26 mouse cellular contexts compared by ENCODE assay signal in genomic region chr5:28259939-28260338, GRCm38 (mm10). TPM values are rescaled to one million over a fixed set of nuclear protein-coding genes. Genes with fewer than 3 reads are reported as not detected.
"Had no signal": no experiment of that assay in that cellular context is flagged by ENCODE, and none has a peak within 500 bp of the region (broad histone marks: within the 10 kb centered on the region; RNA-seq: fewer than 3 reads in every experiment).

No protein-coding gene starts in this region.

- H3K9ac ChIP-seq: heart, embryonic 12.5 days; hindbrain, embryonic 12.5 days; hindbrain, embryonic 14.5 days; intestine, embryonic 15.5 days; limb, embryonic 12.5 days had no signal

- H3K9me3 ChIP-seq: heart, embryonic 10.5 days; heart, embryonic 12.5 days; hindbrain, embryonic 10.5 days; hindbrain, embryonic 12.5 days; intestine, embryonic 15.5 days; limb, embryonic 10.5 days; limb, embryonic 12.5 days had no signal

- H3K4me2 ChIP-seq: heart, embryonic 12.5 days; hindbrain, embryonic 12.5 days; hindbrain, embryonic 14.5 days; intestine, embryonic 15.5 days; limb, embryonic 12.5 days; liver, embryonic 11.5 days had no signal

- H3K27me3 ChIP-seq: hindbrain, embryonic 12.5 days; intestine, embryonic 15.5 days; limb, embryonic 12.5 days had no signal

- ATAC-seq: hindbrain, embryonic 16.5 days; inflammation-experienced regulatory T-cells, adult 6 months; intestine, embryonic 15.5 days; intestine, postnatal 0 days had no signal

- H3K27ac ChIP-seq: gastrocnemius, adult 2 months; heart, embryonic 10.5 days; hindbrain, embryonic 10.5 days; hindbrain, embryonic 12.5 days; hindbrain, embryonic 14.5 days; intestine, embryonic 15.5 days; layer of hippocampus, adult 2 months; limb, embryonic 10.5 days; limb, embryonic 12.5 days had no signal

- H3K36me3 ChIP-seq: heart, embryonic 10.5 days; heart, embryonic 12.5 days; hindbrain, embryonic 10.5 days; hindbrain, embryonic 12.5 days; intestine, embryonic 15.5 days; limb, embryonic 10.5 days; limb, embryonic 12.5 days had no signal

- H3K4me1 ChIP-seq: heart, embryonic 10.5 days; heart, embryonic 12.5 days; hindbrain, embryonic 12.5 days; intestine, embryonic 15.5 days; limb, embryonic 10.5 days; limb, embryonic 12.5 days had no signal

- H3K4me3 ChIP-seq: gastrocnemius, adult 2 months; heart, embryonic 10.5 days; heart, embryonic 12.5 days; hindbrain, embryonic 10.5 days; hindbrain, embryonic 12.5 days; intestine, embryonic 15.5 days; layer of hippocampus, adult 2 months; limb, embryonic 10.5 days; limb, embryonic 12.5 days had no signal

- DNase-seq: gastrocnemius, adult 2 months; gastrocnemius, postnatal 10 days; gastrocnemius, postnatal 25 days; heart, adult 18-20 months; heart, postnatal 10 days; heart, postnatal 4 days; kidney, adult 18-20 months; kidney, adult 8-10 months; kidney, postnatal 10 days; kidney, postnatal 4 days; liver had no signal

RNA-seq across cellular contexts. Expression of gene Cnpy1, which starts 14.3 kb away (rescaled TPM):
- polyA plus RNA-seq: heart, embryonic 14.5 days; heart, embryonic 16.5 days; inflammation-experienced regulatory T-cells, adult 6 months; limb, embryonic 10.5 days; limb, embryonic 12.5 days had no signal
